Mouse (Mus musculus): ENCODE results near the gene Tmeff2.

- TF ChIP-seq POLR2A (IDR thresholded peaks at IDR 0.05; ENCODE audit: borderline replicate concordance, extremely low read depth, low read depth, low read length) (no peak), CTCF (IDR thresholded peaks at IDR 0.05; ENCODE audit: insufficient read depth, low read length) (no peak)
These were observed 236.3 kb downstream of the Tmeff2 start for GRCm38 (mm10) chr1:51136792-51137191.

All from lung, adult 2 months (tissue).